In the genomic region with DNA sequence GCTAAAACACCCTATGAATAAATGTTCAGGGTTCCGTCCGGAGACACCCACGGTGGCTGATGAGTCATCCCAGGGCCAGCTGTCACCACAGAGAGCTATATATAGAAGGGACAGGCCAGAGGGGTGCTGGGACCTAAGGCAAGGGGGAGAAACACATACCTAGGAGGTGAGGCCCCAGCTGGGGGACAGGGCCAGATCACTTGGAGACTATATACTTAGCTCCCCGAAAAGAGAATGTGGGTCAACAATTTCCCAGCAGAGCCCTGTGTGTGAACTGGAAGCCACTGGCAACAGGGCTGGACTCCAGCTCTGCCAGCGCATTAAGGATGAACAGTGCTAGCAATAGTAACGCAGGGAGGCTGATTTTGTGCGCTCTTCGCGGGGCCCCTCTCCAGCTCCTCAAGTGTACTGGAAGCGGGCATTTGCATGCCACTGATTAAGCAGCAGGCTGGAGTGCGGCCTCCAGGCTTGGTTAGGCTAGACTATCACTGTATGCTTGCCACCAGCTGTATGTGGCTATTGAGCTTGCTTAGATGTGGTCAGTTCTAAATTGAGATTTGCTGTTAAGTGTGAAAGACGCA, we compare ENCODE assay signal across 9 mouse cellular contexts.
DNase-seq lines count a peak whose midpoint lies in the region; ATAC-seq and TF ChIP-seq lines count a peak whose summit lies in the region.
"Had no signal": no experiment of that assay in that cellular context is flagged by ENCODE, and none has a peak within 500 bp of the region (broad histone marks: within the 10 kb centered on the region; RNA-seq: fewer than 3 reads in every experiment).

No protein-coding gene starts in this region.

- H3K27ac ChIP-seq in small intestine, adult 2 months (ENCODE audit: insufficient read depth, low read depth, low read length): peak overlapping the region; percentile 65; the same call in 1 of the 2 replicates
- H3K27ac ChIP-seq in midbrain, postnatal 0 days (ENCODE audit: low read depth, low read length): no peak overlapping the region
- H3K27ac ChIP-seq: hindbrain, embryonic 15.5 days had no signal

- H3K9ac ChIP-seq in midbrain, postnatal 0 days (replicated peaks; ENCODE audit: low read length, poor library complexity, severe bottlenecking): no peak overlapping the region
- H3K9ac ChIP-seq: hindbrain, embryonic 15.5 days had no signal

- ATAC-seq in midbrain, postnatal 0 days (ENCODE audit: low FRiP score): no peak

- TF ChIP-seq CTCF in small intestine, adult 2 months (IDR thresholded peaks at IDR 0.05; ENCODE audit: extremely low read depth, insufficient read length, insufficient replicate concordance, low read depth, low read length): no peak
- no peak for TF ChIP-seq CTCF in midbrain, postnatal 0 days (IDR thresholded peaks at IDR 0.05)

- no peaks in the 10 kb centered on the region for H3K27me3 ChIP-seq in small intestine, adult 2 months (ENCODE audit: control insufficient read depth, insufficient read depth, low read length)
- H3K27me3 ChIP-seq in midbrain, postnatal 0 days (ENCODE audit: insufficient read depth, low read length): no peaks in the 10 kb centered on the region
- H3K27me3 ChIP-seq: hindbrain, embryonic 15.5 days had no signal

- no peaks in the 10 kb centered on the region for H3K36me3 ChIP-seq in small intestine, adult 2 months (ENCODE audit: control insufficient read depth, insufficient read depth, low read length)
- no peaks in the 10 kb centered on the region for H3K36me3 ChIP-seq in midbrain, postnatal 0 days (ENCODE audit: insufficient read depth, low read length)
- H3K36me3 ChIP-seq: hindbrain, embryonic 15.5 days had no signal

- H3K4me1 ChIP-seq in small intestine, adult 2 months (ENCODE audit: control insufficient read depth, insufficient read depth, insufficient read length, low read length): no peaks in the 10 kb centered on the region; the same call in 1 of the 2 replicates
- no peaks in the 10 kb centered on the region for H3K4me1 ChIP-seq in midbrain, postnatal 0 days (ENCODE audit: insufficient read depth, low read length)
- H3K4me1 ChIP-seq: hindbrain, embryonic 15.5 days had no signal

- no peak for TF ChIP-seq POLR2A in small intestine, adult 2 months (IDR thresholded peaks at IDR 0.05; ENCODE audit: low read depth, low read length)

- 77% methylated on average over 12 of the region's 12 CpGs for WGBS in small intestine, adult 2 months
- 60% methylated on average over 12 of the region's 12 CpGs for WGBS in midbrain, postnatal 0 days

- no peaks in the 10 kb centered on the region for H3K9me3 ChIP-seq in midbrain, postnatal 0 days (ENCODE audit: low read length)
- H3K9me3 ChIP-seq: hindbrain, embryonic 15.5 days had no signal

- H3K4me3 ChIP-seq in small intestine, adult 2 months (ENCODE audit: low read depth, low read length): no peak overlapping the region
- no peak overlapping the region for H3K4me3 ChIP-seq in midbrain, postnatal 0 days (ENCODE audit: low read depth, low read length)
- H3K4me3 ChIP-seq: hindbrain, embryonic 15.5 days had no signal

- H3K4me2 ChIP-seq in midbrain, postnatal 0 days (ENCODE audit: low read depth, low read length, poor library complexity, severe bottlenecking): no peak overlapping the region
- H3K4me2 ChIP-seq: hindbrain, embryonic 15.5 days had no signal

- peak; percentile 10 for DNase-seq in layer of hippocampus, adult 11-12 months (ENCODE audit: low spot score)
- no peak for DNase-seq in layer of hippocampus, postnatal 36 days
- peak; percentile 73 for DNase-seq in Muller cell, postnatal 12 days (ENCODE audit: inconsistent ontology term)
- DNase-seq in cerebellum, postnatal 36 days: peak; percentile 54 to 58
- DNase-seq in heart, postnatal 4 days: peak; percentile 63
- no peak for DNase-seq in ovary, postnatal 10 days (ENCODE audit: low spot score)
- no peak for DNase-seq in midbrain, postnatal 0 days (ENCODE audit: low spot score)

Comparison
In these comparisons a context has a peak if more than half of its experiments do, and no peak if none do; other contexts are left out.
1. DNase-seq: peak in layer of hippocampus, adult 11-12 months (single experiment), Muller cell, postnatal 12 days (single experiment), cerebellum, postnatal 36 days (2 of 2) and heart, postnatal 4 days (single experiment); none in layer of hippocampus, postnatal 36 days (0 of 2), ovary, postnatal 10 days (single experiment) and midbrain, postnatal 0 days (single experiment).